Mouse (Mus musculus): ENCODE data around the gene Wdr83. TPM values are rescaled to one million over a fixed set of nuclear protein-coding genes. Genes with fewer than 3 reads are reported as not detected.
A peak's percentile ranks its signal among the peaks of the same experiment; 100 is the strongest.
"Not testable (repeated sequence)": the region's sequence is repeated elsewhere in the genome, so short reads cannot be mapped to it uniquely, and the experiment has no call there.

Gene Wdr83
- polyA plus RNA-seq, 1 experiment = 33.1 TPM

- TF ChIP-seq CTCF (IDR thresholded peaks at IDR 0.05; ENCODE audit: insufficient read depth, low read length) = no peak
- TF ChIP-seq POLR2A (IDR thresholded peaks at IDR 0.05; ENCODE audit: borderline replicate concordance, extremely low read depth, low read depth, low read length) = no peak
- no peaks in the 10 kb centered on the region for H3K4me1 ChIP-seq (ENCODE audit: control insufficient read depth, insufficient read depth, low read length)
- H3K4me3 ChIP-seq (replicated peaks; ENCODE audit: extremely low read depth, low read depth, low read length) = no peak overlapping the region
- WGBS = 90% methylated on average over 16 of the region's 16 CpGs
- no peak for DNase-seq
Measured at GRCm38 (mm10) chr8:85096196-85096595, 15.1 kb upstream of the Wdr83 start.

- DNase-seq = no peak
- Histone ChIP-seq H3K4me1 (ENCODE audit: control insufficient read depth, insufficient read depth, low read length) (no peaks in the 10 kb centered on the region), H3K4me3 (replicated peaks; ENCODE audit: extremely low read depth, low read depth, low read length) (no peak overlapping the region)
- no peak for TF ChIP-seq CTCF (IDR thresholded peaks at IDR 0.05; ENCODE audit: insufficient read depth, low read length)
- TF ChIP-seq POLR2A (IDR thresholded peaks at IDR 0.05; ENCODE audit: borderline replicate concordance, extremely low read depth, low read depth, low read length) = no peak
- 96% methylated on average over 7 of the region's 7 CpGs for WGBS
Measured at GRCm38 (mm10) chr8:85095566-85095965, 14.5 kb upstream of the Wdr83 start.

- no peaks in the 10 kb centered on the region for H3K4me1 ChIP-seq (ENCODE audit: control insufficient read depth, insufficient read depth, low read length)
- WGBS = 90% methylated on average over 13 of the region's 13 CpGs
- no peak for DNase-seq
- TF ChIP-seq POLR2A (IDR thresholded peaks at IDR 0.05; ENCODE audit: borderline replicate concordance, extremely low read depth, low read depth, low read length) (no peak), CTCF (IDR thresholded peaks at IDR 0.05; ENCODE audit: insufficient read depth, low read length) (no peak)
- H3K4me3 ChIP-seq (replicated peaks; ENCODE audit: extremely low read depth, low read depth, low read length) = no peak overlapping the region
Measured at GRCm38 (mm10) chr8:85095051-85095450, 13.9 kb upstream of the Wdr83 start.

GRCm38 (mm10) chr8:85091526-85092090, 10.5 kb upstream of the Wdr83 start:
- WGBS = 54% methylated on average over 21 of the region's 21 CpGs
- no peak overlapping the region for H3K4me3 ChIP-seq (replicated peaks; ENCODE audit: extremely low read depth, low read depth, low read length)
- no peaks in the 10 kb centered on the region for H3K4me1 ChIP-seq (ENCODE audit: control insufficient read depth, insufficient read depth, low read length)
- TF ChIP-seq POLR2A (IDR thresholded peaks at IDR 0.05; ENCODE audit: borderline replicate concordance, extremely low read depth, low read depth, low read length) = no peak
- TF ChIP-seq CTCF (IDR thresholded peaks at IDR 0.05; ENCODE audit: insufficient read depth, low read length) = no peak
- DNase-seq = no peak

DNA sequence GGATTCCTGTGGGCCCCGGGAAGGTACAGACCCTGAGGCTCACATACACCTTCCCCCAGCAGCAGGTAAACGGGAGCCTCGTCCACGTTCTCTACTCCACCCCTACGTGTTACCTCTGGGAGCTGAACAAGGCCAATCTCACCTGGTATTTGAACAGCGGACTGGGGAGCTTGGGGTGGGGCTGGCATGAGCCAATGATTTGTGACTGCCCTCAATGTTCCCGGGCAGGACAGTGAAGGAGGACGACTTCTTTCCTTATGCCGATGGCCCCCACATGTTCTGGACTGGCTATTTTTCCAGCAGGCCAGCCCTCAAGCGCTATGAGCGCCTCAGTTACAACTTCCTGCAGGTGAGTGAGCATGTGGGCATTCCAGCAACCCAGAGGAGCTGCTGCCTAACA, 9.8 kb upstream of the Wdr83 start:
- WGBS = 85% methylated on average over 11 of the region's 11 CpGs

DNA sequence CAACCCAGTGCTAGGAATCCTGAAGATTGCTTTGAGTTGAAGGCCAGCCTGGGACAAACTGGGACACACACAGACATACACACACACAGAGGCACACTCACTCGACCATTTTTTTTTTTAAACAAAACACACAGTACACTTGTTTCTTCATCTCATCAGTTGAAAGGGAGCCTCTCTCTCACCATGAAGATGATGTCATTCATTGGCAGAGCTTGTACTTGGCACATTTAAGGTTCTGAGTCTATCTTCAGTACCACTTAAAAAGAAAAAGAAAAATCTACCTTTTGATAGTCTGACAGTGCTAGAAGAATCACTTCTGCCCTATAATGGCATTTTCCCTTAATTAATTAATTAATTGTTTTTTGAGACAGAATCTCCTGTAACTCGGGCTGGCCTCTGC, 7.7 kb upstream of the Wdr83 start:
- peaks cover 2% of the 10 kb centered on the region for H3K4me1 ChIP-seq (ENCODE audit: control insufficient read depth, insufficient read depth, low read length)
- H3K4me3 ChIP-seq (replicated peaks; ENCODE audit: extremely low read depth, low read depth, low read length) = no peak overlapping the region
- 79% methylated on average over 2 of the region's 2 CpGs for WGBS
- TF ChIP-seq POLR2A (IDR thresholded peaks at IDR 0.05; ENCODE audit: borderline replicate concordance, extremely low read depth, low read depth, low read length) = no peak
- TF ChIP-seq CTCF (IDR thresholded peaks at IDR 0.05; ENCODE audit: insufficient read depth, low read length) = no peak
- DNase-seq = no peak

More for the DNA sequence above, 9.8 kb upstream of the Wdr83 start:
- Histone ChIP-seq H3K4me1 (ENCODE audit: control insufficient read depth, insufficient read depth, low read length) (no peaks in the 10 kb centered on the region), H3K4me3 (replicated peaks; ENCODE audit: extremely low read depth, low read depth, low read length) (no peak overlapping the region)
- DNase-seq = no peak
- TF ChIP-seq CTCF (IDR thresholded peaks at IDR 0.05; ENCODE audit: insufficient read depth, low read length) = no peak
- TF ChIP-seq POLR2A (IDR thresholded peaks at IDR 0.05; ENCODE audit: borderline replicate concordance, extremely low read depth, low read depth, low read length) = no peak

DNA sequence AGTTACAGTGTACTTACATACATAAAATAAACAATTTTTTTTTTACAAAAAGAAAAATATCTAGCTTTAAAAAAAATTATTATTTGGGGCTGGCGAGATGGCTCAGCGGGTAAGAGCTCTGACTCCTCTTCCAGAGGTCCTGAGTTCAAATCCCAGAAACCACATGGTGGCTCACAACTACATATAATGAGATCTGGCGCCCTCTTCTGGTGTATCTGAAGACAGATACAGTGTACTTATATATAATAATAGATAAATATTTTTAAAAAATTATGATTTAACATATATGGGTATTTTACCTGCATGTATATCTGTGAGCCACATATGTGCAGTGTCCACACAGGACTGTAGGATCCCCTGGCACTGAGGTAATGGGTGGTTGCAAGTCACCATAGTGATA, 5.1 kb upstream of the Wdr83 start:
- WGBS = 90% methylated on average over 3 of the region's 3 CpGs

DNA sequence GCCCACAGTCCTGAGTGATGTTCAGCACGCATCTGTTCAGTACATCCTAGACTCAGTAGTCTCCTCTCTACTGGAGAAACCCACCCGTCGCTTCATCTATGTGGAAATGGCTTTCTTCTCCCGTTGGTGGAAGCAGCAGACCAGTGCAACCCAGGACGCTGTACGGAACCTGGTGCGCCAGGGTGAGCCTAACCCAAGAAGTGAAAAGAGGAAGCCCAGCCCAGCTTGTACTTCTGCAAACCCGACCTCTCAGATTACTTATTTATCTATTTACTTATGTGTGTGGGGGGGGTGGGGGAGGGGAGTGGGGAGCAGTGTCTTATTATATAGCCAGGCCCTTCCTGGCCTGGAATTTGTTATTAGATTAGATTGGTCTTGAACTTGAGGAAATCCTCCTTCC, 3.5 kb upstream of the Wdr83 start:
- 80% methylated on average over 8 of the region's 8 CpGs for WGBS
- no peak for TF ChIP-seq POLR2A (IDR thresholded peaks at IDR 0.05; ENCODE audit: borderline replicate concordance, extremely low read depth, low read depth, low read length)
- TF ChIP-seq CTCF (IDR thresholded peaks at IDR 0.05; ENCODE audit: insufficient read depth, low read length) = no peak
- Histone ChIP-seq H3K4me3 (replicated peaks; ENCODE audit: extremely low read depth, low read depth, low read length) (no peak overlapping the region), H3K4me1 (ENCODE audit: control insufficient read depth, insufficient read depth, low read length) (peaks cover 15% of the 10 kb centered on the region)
- no peak for DNase-seq

More for the DNA sequence above, 5.1 kb upstream of the Wdr83 start:
- TF ChIP-seq CTCF (IDR thresholded peaks at IDR 0.05; ENCODE audit: insufficient read depth, low read length) (no peak), POLR2A (IDR thresholded peaks at IDR 0.05; ENCODE audit: borderline replicate concordance, extremely low read depth, low read depth, low read length) (no peak)
- peaks cover 9% of the 10 kb centered on the region for H3K4me1 ChIP-seq (ENCODE audit: control insufficient read depth, insufficient read depth, low read length)
- no peak overlapping the region for H3K4me3 ChIP-seq (replicated peaks; ENCODE audit: extremely low read depth, low read depth, low read length)
- no peak for DNase-seq

- WGBS = under 1% methylated on average over 30 of the region's 30 CpGs
- Histone ChIP-seq H3K4me3 (replicated peaks; ENCODE audit: extremely low read depth, low read depth, low read length) (peak within 1 kb of the TSS; percentile 90), H3K4me1 (ENCODE audit: control insufficient read depth, insufficient read depth, low read length) (peaks cover 15% of the 10 kb centered on the region)
- 0 out of 2 replicates have a peak, but pooled peaks have one; percentile 9 for TF ChIP-seq CTCF (IDR thresholded peaks at IDR 0.05; ENCODE audit: insufficient read depth, low read length)
- peak; percentile 94; the same call in 1 of the 2 replicates for TF ChIP-seq POLR2A (IDR thresholded peaks at IDR 0.05; ENCODE audit: borderline replicate concordance, extremely low read depth, low read depth, low read length)
- peak; percentile 89 for DNase-seq
Measured at GRCm38 (mm10) chr8:85083108-85083813, 2.2 kb upstream of the Wdr83 start, which contains the start of gene Man2b1. Gene Man2b1 (plus strand): TSS chr8:85083270.

GRCm38 (mm10) chr8:85082169-85082568, 1.1 kb upstream of the Wdr83 start:
- 70% methylated on average over 4 of the region's 4 CpGs for WGBS

More at GRCm38 (mm10) chr8:85082169-85082568, 1.1 kb upstream of the Wdr83 start:
- not testable (repeated sequence) for H3K4me3 ChIP-seq (replicated peaks; ENCODE audit: extremely low read depth, low read depth, low read length); DNase-seq
- peaks cover 15% of the 10 kb centered on the region for H3K4me1 ChIP-seq (ENCODE audit: control insufficient read depth, insufficient read depth, low read length)
